Mouse (Mus musculus) cortical plate, adult 2 months (tissue): ENCODE data around the gene Knstrn.

Experiments used
- CTCF ChIP-seq: fragments of 200-500 bp; IDR thresholded peaks from 2 replicates; pipeline ENCODE4 v1.5.1; 2011; ENCODE audit warnings: mild to moderate bottlenecking, control low read depth, low read length; ENCODE audit not compliant: insufficient read depth; ENCODE audit errors: extremely low read depth
- POLR2A ChIP-seq: fragments of 200-500 bp; IDR thresholded peaks from 2 replicates; pipeline ENCODE4 v1.6.1; 2011; ENCODE audit warnings: mild to moderate bottlenecking, low read length, control low read depth; ENCODE audit not compliant: insufficient read depth; ENCODE audit errors: extremely low read depth

GRCm38 (mm10) chr2:118786525-118786924 lies 27.3 kb upstream of the Knstrn start:
- TF ChIP-seq CTCF (no peak), POLR2A (no peak)
